Mouse (Mus musculus) heart, postnatal 0 days (tissue): ENCODE results near the gene Adamts12.

Experiments
- CTCF ChIP-seq: IDR thresholded peaks from 2 replicates; pipeline ENCODE4 v1.5.1; 2016; ENCODE audit warnings: antibody characterized with exemption, control low read depth, low read depth
- EP300 ChIP-seq: IDR thresholded peaks from 2 replicates; pipeline ENCODE4 v1.6.1; 2016; ENCODE audit warnings: antibody characterized with exemption, low read depth

DNA sequence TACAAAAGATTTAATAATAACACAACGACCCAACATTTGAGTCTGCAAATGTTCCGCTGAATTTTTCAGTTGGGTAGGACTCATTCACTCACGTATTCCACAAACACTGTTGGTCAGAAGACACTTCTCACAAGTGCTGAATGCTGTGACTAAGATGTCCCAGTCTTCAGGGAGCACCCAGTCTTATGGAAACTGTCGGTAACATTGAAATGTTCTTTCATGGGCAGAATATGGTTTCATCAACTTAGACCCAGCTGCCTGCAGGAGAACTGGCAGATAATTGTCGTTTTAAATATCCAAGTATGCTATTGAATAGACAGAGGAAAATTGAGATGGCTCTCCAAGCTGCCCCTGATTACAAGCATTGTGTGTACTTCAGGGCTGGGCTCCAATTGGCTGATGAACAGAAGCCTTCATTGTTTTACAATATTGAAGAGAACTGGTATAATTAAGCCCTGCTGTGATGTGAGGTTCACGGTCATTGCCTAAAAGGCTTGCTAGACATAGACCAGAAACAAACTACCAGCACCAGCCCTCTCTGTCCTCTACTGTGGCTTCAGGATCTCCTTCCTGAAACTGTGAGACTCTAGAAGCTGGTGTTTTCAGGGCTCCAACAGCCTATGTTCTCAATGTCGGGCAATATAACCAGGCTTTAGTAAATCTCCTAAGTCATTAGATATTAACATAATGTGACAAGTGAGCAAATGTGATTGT, 275.0 kb downstream of the Adamts12 start:
- no peak for TF ChIP-seq CTCF
- TF ChIP-seq EP300: no peak
